In the genomic region with DNA sequence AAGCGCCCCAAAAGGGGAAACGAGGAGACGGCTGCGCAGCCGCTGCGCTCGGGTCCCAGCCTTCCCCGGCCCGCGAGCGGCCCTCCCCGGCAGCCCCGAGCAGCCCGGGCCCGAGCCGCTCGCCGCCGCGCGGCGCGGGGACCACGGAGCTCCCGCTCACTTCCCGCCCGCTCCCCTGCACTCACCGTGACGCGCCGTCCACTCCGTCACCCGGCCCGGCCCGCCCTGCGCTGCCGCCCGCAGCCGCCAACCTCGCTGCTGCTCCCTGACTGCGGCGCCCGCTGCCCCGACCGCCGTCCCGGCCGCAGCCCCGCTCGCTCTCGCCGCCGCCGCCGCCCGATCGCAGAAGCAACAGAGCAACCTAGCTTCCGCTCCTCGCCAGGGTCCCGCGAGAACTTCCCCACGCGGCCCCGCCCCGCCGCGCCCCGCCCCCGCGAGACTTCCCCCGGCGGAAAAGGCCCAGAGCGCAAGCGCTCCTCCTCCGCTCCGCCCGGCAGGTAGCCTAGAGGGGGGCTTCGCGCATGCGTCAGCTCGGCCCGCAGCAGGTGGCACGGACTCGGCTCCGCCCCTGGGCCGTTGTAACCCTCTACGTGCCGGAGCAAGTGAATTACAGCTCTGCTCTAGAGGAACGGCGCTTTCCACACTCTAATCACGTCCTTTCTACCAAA, we compare ENCODE assay signal across 8 mouse cellular contexts. TPM values are rescaled to one million over a fixed set of nuclear protein-coding genes. Genes with fewer than 3 reads are reported as not detected.
A peak's percentile ranks its signal among the peaks of the same experiment; 100 is the strongest.
DNase-seq lines count a peak whose midpoint lies in the region; ATAC-seq and TF ChIP-seq lines count a peak whose summit lies in the region.

A gene (minus strand): TSS at position 389 of the 668 bp plus-strand sequence.

- peak; percentile 52; the same call in 1 of the 2 replicates for TF ChIP-seq POLR2A in heart, adult 2 months (IDR thresholded peaks at IDR 0.05; ENCODE audit: insufficient read depth, low read depth, low read length)

- no peaks in the 10 kb centered on the region for H3K9me3 ChIP-seq in embryonic facial prominence, embryonic 14.5 days (ENCODE audit: control insufficient read depth, low read length)
- H3K9me3 ChIP-seq in limb, embryonic 13.5 days: no peaks in the 10 kb centered on the region
- no peaks in the 10 kb centered on the region for H3K9me3 ChIP-seq in midbrain, embryonic 16.5 days (replicated peaks; ENCODE audit: control insufficient read depth, low read length, poor library complexity, severe bottlenecking)

- intact Hi-C loops in heart, adult 2 months (cut with DNase I): no loop called here

- peak within 1 kb of the TSS; percentile 90 for H3K27ac ChIP-seq in embryonic facial prominence, embryonic 14.5 days (replicated peaks; ENCODE audit: low read depth, low read length)
- peak within 1 kb of the TSS; percentile 85 for H3K27ac ChIP-seq in heart, adult 2 months
- peak within 1 kb of the TSS; percentile 90 for H3K27ac ChIP-seq in limb, embryonic 13.5 days
- peak within 1 kb of the TSS; percentile 88 for H3K27ac ChIP-seq in midbrain, embryonic 16.5 days (ENCODE audit: low read length)

- 0% methylated on average over 9 of the region's 91 CpGs for WGBS in embryonic facial prominence, embryonic 14.5 days
- 1% methylated on average over 86 of the region's 91 CpGs for WGBS in heart, adult 2 months
- under 1% methylated on average over 60 of the region's 91 CpGs for WGBS in limb, embryonic 13.5 days
- WGBS in midbrain, embryonic 16.5 days: 1% methylated on average over 61 of the region's 91 CpGs

- no peaks in the 10 kb centered on the region for H3K36me3 ChIP-seq in embryonic facial prominence, embryonic 14.5 days (ENCODE audit: control insufficient read depth, insufficient read depth, low read length)
- no peaks in the 10 kb centered on the region for H3K36me3 ChIP-seq in heart, adult 2 months (ENCODE audit: control insufficient read depth, insufficient read depth, low read length)
- no peaks in the 10 kb centered on the region for H3K36me3 ChIP-seq in limb, embryonic 13.5 days
- no peaks in the 10 kb centered on the region for H3K36me3 ChIP-seq in midbrain, embryonic 16.5 days (ENCODE audit: control insufficient read depth, insufficient read depth, low read length)

- peak; percentile 61; the same call in 1 of the 2 replicates for TF ChIP-seq EP300 in heart, adult 2 months (IDR thresholded peaks at IDR 0.05; ENCODE audit: insufficient read depth, low read depth, low read length)

- H3K9ac ChIP-seq in embryonic facial prominence, embryonic 14.5 days (ENCODE audit: low read depth, low read length): peak within 1 kb of the TSS; percentile 98
- peak within 1 kb of the TSS; percentile 100 for H3K9ac ChIP-seq in heart, adult 2 months (ENCODE audit: low read depth, low read length)
- H3K9ac ChIP-seq in limb, embryonic 13.5 days: peak within 1 kb of the TSS; percentile 97
- H3K9ac ChIP-seq in midbrain, embryonic 16.5 days (ENCODE audit: low read depth, low read length): peak within 1 kb of the TSS; percentile 86

- peaks cover 3% of the 10 kb centered on the region; the same call in 1 of the 2 replicates for H3K79me2 ChIP-seq in heart, adult 2 months (replicated peaks; ENCODE audit: control insufficient read depth, insufficient read depth, low read length)

- no peaks in the 10 kb centered on the region for H3K27me3 ChIP-seq in embryonic facial prominence, embryonic 14.5 days (replicated peaks; ENCODE audit: control insufficient read depth, insufficient read depth, low read length)
- no peaks in the 10 kb centered on the region for H3K27me3 ChIP-seq in heart, adult 2 months (ENCODE audit: control insufficient read depth, insufficient read depth, low read length)
- no peaks in the 10 kb centered on the region for H3K27me3 ChIP-seq in limb, embryonic 13.5 days
- H3K27me3 ChIP-seq in midbrain, embryonic 16.5 days (ENCODE audit: control insufficient read depth, insufficient read depth, low read depth, low read length): no peaks in the 10 kb centered on the region

- peak within 1 kb of the TSS; percentile 79 for H3K4me2 ChIP-seq in embryonic facial prominence, embryonic 14.5 days (ENCODE audit: low read depth, low read length)
- H3K4me2 ChIP-seq in limb, embryonic 13.5 days (replicated peaks): peak within 1 kb of the TSS; percentile 90
- H3K4me2 ChIP-seq in midbrain, embryonic 16.5 days (ENCODE audit: low read length): peak within 1 kb of the TSS; percentile 79

- H3K4me1 ChIP-seq in embryonic facial prominence, embryonic 14.5 days (ENCODE audit: control insufficient read depth, insufficient read depth, low read length): peaks cover 9% of the 10 kb centered on the region
- peaks cover 6% of the 10 kb centered on the region for H3K4me1 ChIP-seq in heart, adult 2 months (ENCODE audit: control insufficient read depth, insufficient read depth, low read length)
- H3K4me1 ChIP-seq in limb, embryonic 13.5 days: peaks cover 27% of the 10 kb centered on the region
- H3K4me1 ChIP-seq in midbrain, embryonic 16.5 days (ENCODE audit: control insufficient read depth, insufficient read depth, low read length): peaks cover 25% of the 10 kb centered on the region

- TF ChIP-seq CTCF in heart, adult 2 months (IDR thresholded peaks at IDR 0.05): no peak

- ATAC-seq in embryonic facial prominence, embryonic 14.5 days (ENCODE audit: low read depth): peak; percentile 97
- ATAC-seq in limb, embryonic 13.5 days (ENCODE audit: low FRiP score, low read depth): peak; percentile 95
- ATAC-seq in midbrain, embryonic 16.5 days: peak; percentile 95

- peak within 1 kb of the TSS; percentile 100 for H3K4me3 ChIP-seq in embryonic facial prominence, embryonic 14.5 days (ENCODE audit: low read depth, low read length)
- H3K4me3 ChIP-seq in heart, adult 2 months: peak within 1 kb of the TSS; percentile 79
- H3K4me3 ChIP-seq in limb, embryonic 13.5 days: peak within 1 kb of the TSS; percentile 99
- peak within 1 kb of the TSS; percentile 82 for H3K4me3 ChIP-seq in midbrain, embryonic 16.5 days (ENCODE audit: low read depth, low read length)

- DNase-seq in 3T3-L1 (ENCODE audit: low read depth, low spot score): peak; percentile 94
- peak; percentile 98 to 99 for DNase-seq in adrenal gland, postnatal 4 days (ENCODE audit: low spot score in 2 of 2)
- peak; percentile 98 for DNase-seq in embryonic facial prominence, embryonic 14.5 days (ENCODE audit: low spot score)
- DNase-seq in heart, adult 2 months: peak; percentile 97 to 98
- DNase-seq in kidney, adult 8-10 months: peak; percentile 97 to 98
- DNase-seq in spleen, postnatal 10 days (ENCODE audit: low spot score in 2 of 2): peak; percentile 96 to 99

RNA-seq across cellular contexts. Expression of the gene that starts here (rescaled TPM):
- total RNA-seq in adrenal gland, postnatal 4 days (2021): 100 to 1,000 TPM; 116 to 135 TPM
- polyA plus RNA-seq in embryonic facial prominence, embryonic 14.5 days (2014; fragmentation: Nextera tagmentation; extraction: Ambion mirVana): 66.7 TPM in 2 replicates
- 100 to 1,000 TPM; 107 to 109 TPM for total RNA-seq in heart, adult 2 months (2021)
- polyA plus RNA-seq in heart, adult 2 months (2012; rRNA removed): 52.0 and 73.2 TPM in 2 replicates
- 96.5 and 102 TPM in 2 replicates for polyA plus RNA-seq in limb, embryonic 13.5 days (2015; fragmentation: Nextera tagmentation; extraction: Ambion mirVana)
- polyA plus RNA-seq in midbrain, embryonic 16.5 days (2015; fragmentation: Nextera tagmentation; extraction: Ambion mirVana): 177 and 196 TPM in 2 replicates

Comparison
In these comparisons a context has a peak if more than half of its experiments do, and no peak if none do; other contexts are left out.
1. Peak in every context shown above with its lines: DNase-seq, ATAC-seq, H3K4me3 ChIP-seq and H3K27ac ChIP-seq.